In the genomic region with DNA sequence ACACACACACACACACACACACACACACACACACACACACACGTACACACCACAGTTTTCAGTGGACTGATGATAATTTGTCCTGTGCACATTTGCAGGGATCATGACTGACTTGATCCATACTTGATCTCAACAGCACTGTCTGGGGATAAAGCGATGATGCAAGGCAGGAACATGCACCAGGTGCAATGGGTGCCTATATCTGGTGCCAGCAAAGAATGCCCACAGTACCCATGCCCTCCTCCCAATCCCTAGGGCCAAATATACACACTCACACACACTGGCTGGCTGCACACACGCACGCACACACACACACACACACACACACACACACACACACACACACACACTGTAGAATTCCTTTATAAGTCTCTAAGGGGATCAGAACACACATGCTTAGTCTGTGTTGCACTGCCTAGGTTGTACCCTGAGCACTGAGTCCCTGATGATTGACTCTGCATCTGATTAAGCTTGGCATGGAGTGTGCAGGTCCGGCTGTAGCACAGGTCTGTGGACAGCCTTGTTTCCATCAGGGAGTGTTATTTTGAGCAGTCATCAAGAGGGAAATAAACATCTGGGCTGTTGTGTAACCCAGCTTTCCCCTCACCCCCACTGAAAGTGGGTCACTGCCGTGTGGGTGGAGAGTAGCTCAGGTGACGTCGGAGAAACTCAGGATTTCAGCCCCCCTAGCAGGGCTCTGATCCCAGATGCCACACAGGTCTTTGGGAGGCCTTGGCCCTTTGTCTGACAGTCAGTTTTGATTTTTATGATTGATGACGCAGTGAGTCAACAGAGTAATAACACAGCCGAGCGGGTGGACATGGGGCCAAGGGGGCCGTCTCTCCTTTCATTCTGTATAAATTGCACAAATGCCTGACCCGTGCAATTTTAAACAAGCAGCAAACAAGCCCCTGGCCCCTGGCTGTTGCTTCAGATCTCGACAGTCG, we compare ENCODE assay signal across 10 mouse cellular contexts.
DNase-seq lines count a peak whose midpoint lies in the region; ATAC-seq and TF ChIP-seq lines count a peak whose summit lies in the region.
"Had no signal": no experiment of that assay in that cellular context is flagged by ENCODE, and none has a peak within 500 bp of the region (broad histone marks: within the 10 kb centered on the region; RNA-seq: fewer than 3 reads in every experiment).

No protein-coding gene starts in this region.

- H3K4me3 ChIP-seq in liver, postnatal 0 days (ENCODE audit: low read depth, low read length), result no peak overlapping the region
- H3K4me3 ChIP-seq in liver, embryonic 11.5 days (ENCODE audit: low read depth, low read length), result no peak overlapping the region
- H3K4me3 ChIP-seq in embryonic facial prominence, embryonic 15.5 days (replicated peaks), result no peak overlapping the region
- no peak overlapping the region for H3K4me3 ChIP-seq in stomach, embryonic 15.5 days (replicated peaks)
- H3K4me3 ChIP-seq: neural tube, embryonic 13.5 days had no signal

- no peak overlapping the region for H3K27ac ChIP-seq in liver, postnatal 0 days (ENCODE audit: low read depth)
- H3K27ac ChIP-seq in liver, embryonic 11.5 days (ENCODE audit: low read depth, low read length), result no peak overlapping the region
- H3K27ac ChIP-seq in embryonic facial prominence, embryonic 15.5 days (replicated peaks), result no peak overlapping the region
- H3K27ac ChIP-seq in stomach, embryonic 15.5 days, result no peak overlapping the region
- H3K27ac ChIP-seq: neural tube, embryonic 13.5 days had no signal

- peak; percentile 79 for ATAC-seq in liver, postnatal 0 days
- no peak for ATAC-seq in liver, embryonic 11.5 days (replicated peaks; ENCODE audit: low FRiP score)
- peak; percentile 27; the same call in 1 of the 2 replicates for ATAC-seq in embryonic facial prominence, embryonic 15.5 days (ENCODE audit: insufficient number of reproducible peaks, low FRiP score, low TSS enrichment, low read depth)
- peak; percentile 69; the same call in 1 of the 2 replicates for ATAC-seq in stomach, embryonic 15.5 days (ENCODE audit: insufficient read depth, low FRiP score, low read depth)

- no peaks in the 10 kb centered on the region for H3K27me3 ChIP-seq in liver, postnatal 0 days (ENCODE audit: insufficient read depth, low read length)
- no peaks in the 10 kb centered on the region for H3K27me3 ChIP-seq in liver, embryonic 11.5 days (replicated peaks; ENCODE audit: control insufficient read depth, insufficient read depth, low read length)
- no peaks in the 10 kb centered on the region for H3K27me3 ChIP-seq in embryonic facial prominence, embryonic 15.5 days
- no peaks in the 10 kb centered on the region for H3K27me3 ChIP-seq in stomach, embryonic 15.5 days (replicated peaks)
- H3K27me3 ChIP-seq: neural tube, embryonic 13.5 days had no signal

- TF ChIP-seq EP300 in liver, postnatal 0 days (IDR thresholded peaks at IDR 0.05; ENCODE audit: low read depth), result no peak

- no peaks in the 10 kb centered on the region for H3K9me3 ChIP-seq in liver, postnatal 0 days (ENCODE audit: low read length)
- no peaks in the 10 kb centered on the region; the same call in 1 of the 2 replicates for H3K9me3 ChIP-seq in liver, embryonic 11.5 days (ENCODE audit: control insufficient read depth, low read length)
- H3K9me3 ChIP-seq in embryonic facial prominence, embryonic 15.5 days (replicated peaks), result no peaks in the 10 kb centered on the region
- no peaks in the 10 kb centered on the region for H3K9me3 ChIP-seq in stomach, embryonic 15.5 days
- H3K9me3 ChIP-seq: neural tube, embryonic 13.5 days had no signal

- TF ChIP-seq CTCF in liver, postnatal 0 days (IDR thresholded peaks at IDR 0.05; ENCODE audit: low read depth), result no peak

- no peaks in the 10 kb centered on the region; the same call in 1 of the 2 replicates for H3K4me1 ChIP-seq in liver, postnatal 0 days (ENCODE audit: insufficient read depth)
- no peaks in the 10 kb centered on the region for H3K4me1 ChIP-seq in liver, embryonic 11.5 days (replicated peaks; ENCODE audit: control insufficient read depth, insufficient read depth, low read length)
- peaks cover 6% of the 10 kb centered on the region for H3K4me1 ChIP-seq in embryonic facial prominence, embryonic 15.5 days
- H3K4me1 ChIP-seq in stomach, embryonic 15.5 days, result peaks cover 6% of the 10 kb centered on the region; the same call in 1 of the 2 replicates

- intact Hi-C loops in heart, postnatal 36 days (cut with DNase I), result no loop called here

- no peaks in the 10 kb centered on the region for H3K36me3 ChIP-seq in liver, postnatal 0 days (replicated peaks; ENCODE audit: insufficient read depth, low read length)
- H3K36me3 ChIP-seq in liver, embryonic 11.5 days (ENCODE audit: control insufficient read depth, insufficient read depth, low read length), result no peaks in the 10 kb centered on the region
- H3K36me3 ChIP-seq in embryonic facial prominence, embryonic 15.5 days, result no peaks in the 10 kb centered on the region
- H3K36me3 ChIP-seq in stomach, embryonic 15.5 days, result no peaks in the 10 kb centered on the region
- H3K36me3 ChIP-seq: neural tube, embryonic 13.5 days had no signal

- no peak overlapping the region for H3K9ac ChIP-seq in liver, postnatal 0 days (replicated peaks)
- H3K9ac ChIP-seq in liver, embryonic 11.5 days (ENCODE audit: low read depth, low read length), result no peak overlapping the region
- no peak overlapping the region for H3K9ac ChIP-seq in embryonic facial prominence, embryonic 15.5 days
- H3K9ac ChIP-seq in stomach, embryonic 15.5 days, result no peak overlapping the region
- H3K9ac ChIP-seq: neural tube, embryonic 13.5 days had no signal

- DNase-seq in liver, postnatal 0 days, result peak; percentile 24
- no peak for DNase-seq in liver, embryonic 11.5 days (ENCODE audit: low spot score)
- peak; percentile 15 to 19 for DNase-seq in kidney, postnatal 4 days
- no peak for DNase-seq in thymus, postnatal 25 days
- no peak for DNase-seq in frontal cortex, postnatal 14 days (ENCODE audit: low spot score in 2 of 2)
- DNase-seq in heart, postnatal 36 days, result no peak
- DNase-seq: thymus, postnatal 14 days had no signal

- WGBS in liver, postnatal 0 days (ENCODE audit: insufficient replicate concordance), result 59% methylated on average over 15 of the region's 15 CpGs
- WGBS in liver, embryonic 11.5 days, result 64% methylated on average over 15 of the region's 15 CpGs
- WGBS in embryonic facial prominence, embryonic 15.5 days, result 31% methylated on average over 15 of the region's 15 CpGs
- WGBS in stomach, embryonic 15.5 days, result 33% methylated on average over 15 of the region's 15 CpGs

- 0 out of 2 replicates have a peak overlapping the region, but pooled peaks have one; percentile 6 for H3K4me2 ChIP-seq in liver, postnatal 0 days (ENCODE audit: low read depth, low read length)
- no peak overlapping the region for H3K4me2 ChIP-seq in liver, embryonic 11.5 days
- 0 out of 2 replicates have a peak overlapping the region, but pooled peaks have one; percentile 1 for H3K4me2 ChIP-seq in embryonic facial prominence, embryonic 15.5 days (replicated peaks)
- H3K4me2 ChIP-seq in stomach, embryonic 15.5 days, result peak overlapping the region; percentile 30
- H3K4me2 ChIP-seq: neural tube, embryonic 13.5 days had no signal

Comparison
In these comparisons a context has a peak if more than half of its experiments do, and no peak if none do; other contexts are left out.
1. DNase-seq: peak in liver, postnatal 0 days (single experiment) and kidney, postnatal 4 days (2 of 2); none in liver, embryonic 11.5 days (single experiment), thymus, postnatal 25 days (single experiment), frontal cortex, postnatal 14 days (0 of 2) and heart, postnatal 36 days (0 of 2).